8 mouse cellular contexts compared by ENCODE assay signal in the genomic region with DNA sequence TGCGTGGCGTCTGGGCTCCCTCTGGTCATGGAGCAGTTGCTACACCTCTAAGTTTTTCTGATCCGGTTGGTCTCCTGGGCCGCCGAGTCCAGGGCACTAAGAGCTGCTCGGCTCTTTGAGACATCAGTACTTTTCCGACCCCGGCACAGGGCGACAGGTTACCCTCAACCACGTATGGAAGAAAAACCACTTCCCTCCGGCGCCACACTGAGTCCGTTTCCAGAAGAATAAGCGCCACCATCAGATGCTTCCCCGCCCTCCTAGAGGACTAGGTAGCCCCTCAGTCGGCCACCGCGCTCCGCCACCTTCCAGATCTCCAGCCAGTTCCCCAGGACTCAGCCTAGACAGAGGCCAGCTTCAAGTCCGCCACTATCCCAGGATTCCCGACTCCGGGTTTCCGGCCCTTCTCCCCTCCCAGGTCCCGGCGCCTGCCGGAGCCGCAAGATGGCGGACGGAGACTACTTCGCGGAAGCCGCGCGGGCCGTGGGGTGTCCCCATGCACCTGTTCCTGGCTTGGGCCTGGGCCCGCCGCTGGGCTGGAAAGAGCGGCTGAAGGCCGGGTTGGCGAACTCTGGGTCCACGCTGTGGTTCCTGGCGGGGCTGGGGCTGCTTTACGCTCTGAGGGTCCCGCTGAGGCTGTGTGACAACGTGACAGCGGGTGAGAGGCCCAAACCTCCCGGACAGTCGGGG. TPM values are rescaled to one million over a fixed set of nuclear protein-coding genes. Genes with fewer than 3 reads are reported as not detected.
A peak's percentile ranks its signal among the peaks of the same experiment; 100 is the strongest.
DNase-seq lines count a peak whose midpoint lies in the region; ATAC-seq lines count a peak whose summit lies in the region.

No protein-coding gene starts in this region.

- H3K36me3 ChIP-seq in intestine, embryonic 14.5 days (ENCODE audit: control insufficient read depth, insufficient read depth, low read length): peaks cover 12% of the 10 kb centered on the region

- WGBS in intestine, embryonic 14.5 days: under 1% methylated on average over 48 of the region's 48 CpGs

- peak overlapping the region; percentile 98 for H3K27ac ChIP-seq in intestine, embryonic 14.5 days (ENCODE audit: low read depth)

- H3K9me3 ChIP-seq in intestine, embryonic 14.5 days (ENCODE audit: control insufficient read depth, low read length): no peaks in the 10 kb centered on the region

- ATAC-seq in intestine, embryonic 14.5 days (replicated peaks; ENCODE audit: low FRiP score, low TSS enrichment, low read depth): peak; percentile 93

- intact Hi-C loops in gastrocnemius, postnatal 14 days (cut with DNase I; ENCODE audit: low total_unique reads): loop anchor here (5.0 kb wide), 1 partner anchor 72 kb away; no protein-coding TSS in a partner anchor
- intact Hi-C loops in left cerebral cortex, postnatal 14 days (cut with DNase I): loop anchor here (5.0 kb wide), 2 partner anchors 72 to 188 kb away; partner anchors contain the start of gene Cttnbp2nl

- DNase-seq in adrenal gland, adult (ENCODE audit: inconsistent age in 2 of 2, low spot score in 1 of 2): peak; percentile 94 to 98
- DNase-seq in embryo, embryonic 10.5 days (ENCODE audit: low spot score): peak; percentile 89
- peak; percentile 92 for DNase-seq in gastrocnemius, postnatal 14 days
- DNase-seq in intestine, embryonic 14.5 days (ENCODE audit: low spot score): peak; percentile 90
- DNase-seq in left cerebral cortex, postnatal 14 days (ENCODE audit: low spot score in 2 of 2): peak; percentile 74 to 90
- peak; percentile 83 for DNase-seq in mesoderm, embryonic 11.5 days (ENCODE audit: low read depth, low spot score)
- peak; percentile 84 to 86 for DNase-seq in right cerebral cortex, postnatal 36 days (ENCODE audit: low spot score in 2 of 2)
- peak; percentile 89 for DNase-seq in yolk sac, embryonic 10.5 days (ENCODE audit: low spot score)

- H3K4me3 ChIP-seq in intestine, embryonic 14.5 days (ENCODE audit: low read depth, low read length): peak overlapping the region; percentile 97

- peaks cover 25% of the 10 kb centered on the region for H3K4me1 ChIP-seq in intestine, embryonic 14.5 days (replicated peaks; ENCODE audit: control insufficient read depth, insufficient read depth, low read length)

- peak overlapping the region; percentile 91 for H3K9ac ChIP-seq in intestine, embryonic 14.5 days (ENCODE audit: low read length)

- peak overlapping the region; percentile 83 for H3K4me2 ChIP-seq in intestine, embryonic 14.5 days (ENCODE audit: low read length)

- H3K27me3 ChIP-seq in intestine, embryonic 14.5 days (replicated peaks; ENCODE audit: control insufficient read depth, insufficient read depth, low read length): no peaks in the 10 kb centered on the region

RNA-seq across cellular contexts. Expression of gene Capza1, which starts 0.5 kb away (rescaled TPM):
- 10 to 100 TPM; 30.8 to 33.5 TPM for total RNA-seq in gastrocnemius, postnatal 14 days (2021)
- 194 and 209 TPM in 2 replicates for polyA plus RNA-seq in intestine, embryonic 14.5 days (2014; fragmentation: Nextera tagmentation; extraction: Ambion mirVana)
- total RNA-seq in left cerebral cortex, postnatal 14 days (2021): 10 to 100 TPM; 35.8 to 43.4 TPM

RNA-seq across cellular contexts. Expression of gene St7l, which starts 1.0 kb away (rescaled TPM):
- total RNA-seq in gastrocnemius, postnatal 14 days (2021): 10 to 100 TPM; 14.0 to 17.3 TPM
- polyA plus RNA-seq in intestine, embryonic 14.5 days (2014; fragmentation: Nextera tagmentation; extraction: Ambion mirVana): 33.1 and 34.6 TPM in 2 replicates
- 10 to 100 TPM; 31.7 to 33.7 TPM for total RNA-seq in left cerebral cortex, postnatal 14 days (2021)

RNA-seq across cellular contexts. Expression of gene Mov10, which starts 46.4 kb away (rescaled TPM):
- 1 to 10 TPM; 3.0 to 4.8 TPM for total RNA-seq in gastrocnemius, postnatal 14 days (2021)
- 83.6 and 94.5 TPM in 2 replicates for polyA plus RNA-seq in intestine, embryonic 14.5 days (2014; fragmentation: Nextera tagmentation; extraction: Ambion mirVana)
- total RNA-seq in left cerebral cortex, postnatal 14 days (2021): 10 to 100 TPM in 1 of 2 experiments, 1 to 10 TPM in 1; 8.9 to 12.1 TPM

Comparison
In these comparisons a context has a peak if more than half of its experiments do, and no peak if none do; other contexts are left out.
1. Peak in every context shown above with its lines: DNase-seq, ATAC-seq, H3K4me3 ChIP-seq and H3K27ac ChIP-seq.